Mouse (Mus musculus): ENCODE results near the gene Amn. TPM values are rescaled to one million over a fixed set of nuclear protein-coding genes. Genes with fewer than 3 reads are reported as not detected.

Amn gene
- polyA plus RNA-seq, 1 experiment from 2014 or later: 1.4 TPM

- ATAC-seq (ENCODE audit: low read depth): no peak
- 0 out of 2 replicates have a peak, but pooled peaks cover 6% of the 10 kb centered on the region for H3K4me1 ChIP-seq (replicated peaks)
- no peaks in the 10 kb centered on the region for H3K27me3 ChIP-seq
- H3K27ac ChIP-seq: no peak overlapping the region
- H3K4me2 ChIP-seq: no peak overlapping the region
- 88% methylated on average over 21 of the region's 21 CpGs for WGBS (ENCODE audit: insufficient replicate concordance)
- H3K9ac ChIP-seq: no peak overlapping the region
- no peak overlapping the region for H3K4me3 ChIP-seq (replicated peaks)
- H3K36me3 ChIP-seq: peaks cover 71% of the 10 kb centered on the region
- H3K9me3 ChIP-seq (replicated peaks): no peaks in the 10 kb centered on the region
- DNase-seq: no peak
Observed at GRCm38 (mm10) chr12:111324536-111324935, 53.6 kb downstream of the Amn start.

- Histone ChIP-seq H3K4me1 (replicated peaks) (0 out of 2 replicates have a peak, but pooled peaks cover 6% of the 10 kb centered on the region), H3K4me3 (replicated peaks) (no peak overlapping the region), H3K27ac (no peak overlapping the region), H3K4me2 (no peak overlapping the region), H3K27me3 (no peaks in the 10 kb centered on the region), H3K36me3 (peaks cover 67% of the 10 kb centered on the region), H3K9me3 (replicated peaks) (no peaks in the 10 kb centered on the region), H3K9ac (no peak overlapping the region)
- no peak for ATAC-seq (ENCODE audit: low read depth)
- DNase-seq: no peak
- WGBS (ENCODE audit: insufficient replicate concordance): 85% methylated on average over 12 of the region's 12 CpGs
Observed at GRCm38 (mm10) chr12:111324949-111325348, 54.1 kb downstream of the Amn start.

GRCm38 (mm10) chr12:111325744-111326424 is 55.0 kb downstream of the Amn start:
- Histone ChIP-seq H3K4me1 (replicated peaks) (0 out of 2 replicates have a peak, but pooled peaks cover 6% of the 10 kb centered on the region), H3K4me3 (replicated peaks) (no peak overlapping the region), H3K36me3 (peaks cover 59% of the 10 kb centered on the region), H3K9ac (no peak overlapping the region), H3K4me2 (no peak overlapping the region), H3K9me3 (replicated peaks) (no peaks in the 10 kb centered on the region), H3K27ac (no peak overlapping the region), H3K27me3 (no peaks in the 10 kb centered on the region)
- DNase-seq (no peak), ATAC-seq (ENCODE audit: low read depth) (no peak)
- WGBS (ENCODE audit: insufficient replicate concordance): 85% methylated on average over 18 of the region's 18 CpGs

Other genes with a start within 250 kb of the Amn start
- gene Rcor1, start 231.7 kb upstream of the Amn start, polyA plus RNA-seq (2015; fragmentation: Nextera tagmentation; extraction: Ambion mirVana): 5.8 and 6.1 TPM in 2 replicates
- 3.2 and 3.7 TPM in 2 replicates for gene Traf3, start 104.7 kb upstream of the Amn start, polyA plus RNA-seq (2015; fragmentation: Nextera tagmentation; extraction: Ambion mirVana)
- not detected in 2 replicates for gene 4930595D18Rik, start 86.6 kb upstream of the Amn start, polyA plus RNA-seq (2015; fragmentation: Nextera tagmentation; extraction: Ambion mirVana)
- gene Cdc42bpb, start 106.6 kb downstream of the Amn start, polyA plus RNA-seq (2015; fragmentation: Nextera tagmentation; extraction: Ambion mirVana): 5.9 and 6.7 TPM in 2 replicates
- not detected in 2 replicates for gene Lbhd2, start 135.7 kb downstream of the Amn start, polyA plus RNA-seq (2015; fragmentation: Nextera tagmentation; extraction: Ambion mirVana)
- gene Exoc3l4, start 145.9 kb downstream of the Amn start, polyA plus RNA-seq (2015; fragmentation: Nextera tagmentation; extraction: Ambion mirVana): 15.5 and 18.6 TPM in 2 replicates
- 92.1 and 96.6 TPM in 2 replicates for gene Tnfaip2, start 171.4 kb downstream of the Amn start, polyA plus RNA-seq (2015; fragmentation: Nextera tagmentation; extraction: Ambion mirVana)
- 0.76 and 1.0 TPM in 2 replicates for gene Gm266, start 214.7 kb downstream of the Amn start, polyA plus RNA-seq (2015; fragmentation: Nextera tagmentation; extraction: Ambion mirVana)